Mouse (Mus musculus): ENCODE data around the gene Scap. TPM values are rescaled to one million over a fixed set of nuclear protein-coding genes. Genes with fewer than 3 reads are reported as not detected.

Gene Scap
- polyA plus RNA-seq, 1 experiment from 2014 or later: 18.2 TPM

- H3K27me3 ChIP-seq (replicated peaks): no peaks in the 10 kb centered on the region
- no peaks in the 10 kb centered on the region for H3K36me3 ChIP-seq
- H3K4me3 ChIP-seq: peak overlapping the region; percentile 78
- no peak overlapping the region for H3K27ac ChIP-seq (replicated peaks)
- peak overlapping the region; percentile 86 for H3K4me2 ChIP-seq
- no peak for ATAC-seq (ENCODE audit: extremely low read depth, insufficient number of reproducible peaks, low FRiP score, low TSS enrichment)
- H3K4me1 ChIP-seq: peaks cover 36% of the 10 kb centered on the region
- H3K9me3 ChIP-seq: no peaks in the 10 kb centered on the region
- WGBS: 12% methylated on average over 12 of the region's 12 CpGs
- peak overlapping the region; percentile 86 for H3K9ac ChIP-seq
Measured at GRCm38 (mm10) chr9:110333896-110334259, 790 bp downstream of the Scap start.

GRCm38 (mm10) chr9:110334849-110335248 lies 1.8 kb downstream of the Scap start:
- no peaks in the 10 kb centered on the region for H3K36me3 ChIP-seq
- no peak for ATAC-seq (ENCODE audit: extremely low read depth, insufficient number of reproducible peaks, low FRiP score, low TSS enrichment)
- H3K9me3 ChIP-seq: no peaks in the 10 kb centered on the region
- H3K27me3 ChIP-seq (replicated peaks): no peaks in the 10 kb centered on the region
- H3K27ac ChIP-seq (replicated peaks): no peak overlapping the region
- H3K4me1 ChIP-seq: peaks cover 27% of the 10 kb centered on the region
- no peak overlapping the region for H3K9ac ChIP-seq
- WGBS: 85% methylated on average over 8 of the region's 8 CpGs
- no peak overlapping the region for H3K4me3 ChIP-seq
- H3K4me2 ChIP-seq: no peak overlapping the region

GRCm38 (mm10) chr9:110340037-110340750 lies 7.1 kb downstream of the Scap start:
- Histone ChIP-seq H3K4me2 (no peak overlapping the region), H3K27me3 (replicated peaks) (no peaks in the 10 kb centered on the region), H3K9me3 (no peaks in the 10 kb centered on the region), H3K4me3 (no peak overlapping the region), H3K36me3 (no peaks in the 10 kb centered on the region), H3K4me1 (peaks cover 21% of the 10 kb centered on the region), H3K27ac (replicated peaks) (no peak overlapping the region), H3K9ac (no peak overlapping the region)
- WGBS: 81% methylated on average over 5 of the region's 5 CpGs
- no peak for ATAC-seq (ENCODE audit: extremely low read depth, insufficient number of reproducible peaks, low FRiP score, low TSS enrichment)

GRCm38 (mm10) chr9:110342008-110342407 lies 8.9 kb downstream of the Scap start:
- peaks cover 21% of the 10 kb centered on the region for H3K4me1 ChIP-seq
- H3K4me2 ChIP-seq: no peak overlapping the region
- ATAC-seq (ENCODE audit: extremely low read depth, insufficient number of reproducible peaks, low FRiP score, low TSS enrichment): no peak
- no peaks in the 10 kb centered on the region for H3K9me3 ChIP-seq
- WGBS: 69% methylated on average over 8 of the region's 8 CpGs
- H3K27me3 ChIP-seq (replicated peaks): no peaks in the 10 kb centered on the region
- no peak overlapping the region for H3K27ac ChIP-seq (replicated peaks)
- no peaks in the 10 kb centered on the region for H3K36me3 ChIP-seq
- H3K9ac ChIP-seq: no peak overlapping the region
- no peak overlapping the region for H3K4me3 ChIP-seq

GRCm38 (mm10) chr9:110343805-110344204 lies 10.7 kb downstream of the Scap start:
- WGBS: 67% methylated on average over 6 of the region's 6 CpGs
- Histone ChIP-seq H3K27me3 (replicated peaks) (no peaks in the 10 kb centered on the region), H3K9me3 (no peaks in the 10 kb centered on the region), H3K9ac (no peak overlapping the region), H3K4me3 (no peak overlapping the region), H3K4me2 (no peak overlapping the region), H3K4me1 (peaks cover 9% of the 10 kb centered on the region), H3K36me3 (no peaks in the 10 kb centered on the region), H3K27ac (replicated peaks) (no peak overlapping the region)
- ATAC-seq (ENCODE audit: extremely low read depth, insufficient number of reproducible peaks, low FRiP score, low TSS enrichment): no peak

- Histone ChIP-seq H3K4me2 (no peak overlapping the region), H3K27ac (replicated peaks) (no peak overlapping the region), H3K9ac (0 out of 2 replicates have a peak overlapping the region, but pooled peaks have one; percentile 8), H3K9me3 (no peaks in the 10 kb centered on the region), H3K4me1 (peaks cover 11% of the 10 kb centered on the region; the same call in 1 of the 2 replicates), H3K4me3 (no peak overlapping the region), H3K36me3 (no peaks in the 10 kb centered on the region), H3K27me3 (replicated peaks) (no peaks in the 10 kb centered on the region)
- WGBS: 75% methylated on average over 7 of the region's 7 CpGs
- no peak for ATAC-seq (ENCODE audit: extremely low read depth, insufficient number of reproducible peaks, low FRiP score, low TSS enrichment)
Measured at GRCm38 (mm10) chr9:110345057-110345739, 12.1 kb downstream of the Scap start.

- H3K9ac ChIP-seq: no peak overlapping the region
- H3K27me3 ChIP-seq (replicated peaks): no peaks in the 10 kb centered on the region
- no peaks in the 10 kb centered on the region for H3K9me3 ChIP-seq
- peaks cover 25% of the 10 kb centered on the region for H3K4me1 ChIP-seq
- no peak for ATAC-seq (ENCODE audit: extremely low read depth, insufficient number of reproducible peaks, low FRiP score, low TSS enrichment)
- no peak overlapping the region for H3K4me3 ChIP-seq
- WGBS: 52% methylated on average over 4 of the region's 4 CpGs
- peaks cover 6% of the 10 kb centered on the region; the same call in 1 of the 2 replicates for H3K36me3 ChIP-seq
- no peak overlapping the region for H3K27ac ChIP-seq (replicated peaks)
- H3K4me2 ChIP-seq: no peak overlapping the region
Measured at GRCm38 (mm10) chr9:110348899-110349298, 15.8 kb downstream of the Scap start.

- no peak overlapping the region for H3K4me3 ChIP-seq
- 86% methylated on average over 5 of the region's 5 CpGs for WGBS
- no peaks in the 10 kb centered on the region for H3K27me3 ChIP-seq (replicated peaks)
- peaks cover 15% of the 10 kb centered on the region; the same call in 1 of the 2 replicates for H3K36me3 ChIP-seq
- no peak for ATAC-seq (ENCODE audit: extremely low read depth, insufficient number of reproducible peaks, low FRiP score, low TSS enrichment)
- H3K9ac ChIP-seq: no peak overlapping the region
- H3K9me3 ChIP-seq: no peaks in the 10 kb centered on the region
- H3K4me2 ChIP-seq: no peak overlapping the region
- H3K4me1 ChIP-seq: peaks cover 27% of the 10 kb centered on the region
- H3K27ac ChIP-seq (replicated peaks): no peak overlapping the region
Measured at GRCm38 (mm10) chr9:110350188-110350587, 17.1 kb downstream of the Scap start.

GRCm38 (mm10) chr9:110350612-110351011 lies 17.5 kb downstream of the Scap start:
- WGBS: 76% methylated on average over 5 of the region's 5 CpGs
- H3K4me3 ChIP-seq: no peak overlapping the region
- H3K4me2 ChIP-seq: no peak overlapping the region

GRCm38 (mm10) chr9:110351350-110351749 lies 18.3 kb downstream of the Scap start:
- peaks cover 36% of the 10 kb centered on the region for H3K4me1 ChIP-seq
- no peak overlapping the region for H3K4me2 ChIP-seq
- H3K27ac ChIP-seq (replicated peaks): no peak overlapping the region
- no peak for ATAC-seq (ENCODE audit: extremely low read depth, insufficient number of reproducible peaks, low FRiP score, low TSS enrichment)
- 74% methylated on average over 2 of the region's 2 CpGs for whole genome bisulfite sequencing
- H3K27me3 ChIP-seq (replicated peaks): no peaks in the 10 kb centered on the region
- H3K4me3 ChIP-seq: no peak overlapping the region
- no peaks in the 10 kb centered on the region for H3K9me3 ChIP-seq
- peaks cover 15% of the 10 kb centered on the region; the same call in 1 of the 2 replicates for H3K36me3 ChIP-seq
- no peak overlapping the region for H3K9ac ChIP-seq

More at GRCm38 (mm10) chr9:110350612-110351011, 17.5 kb downstream of the Scap start:
- H3K9ac ChIP-seq: no peak overlapping the region
- peaks cover 15% of the 10 kb centered on the region; the same call in 1 of the 2 replicates for H3K36me3 ChIP-seq
- H3K27me3 ChIP-seq (replicated peaks): no peaks in the 10 kb centered on the region
- peaks cover 31% of the 10 kb centered on the region for H3K4me1 ChIP-seq
- no peaks in the 10 kb centered on the region for H3K9me3 ChIP-seq
- no peak overlapping the region for H3K27ac ChIP-seq (replicated peaks)
- no peak for ATAC-seq (ENCODE audit: extremely low read depth, insufficient number of reproducible peaks, low FRiP score, low TSS enrichment)

- Histone ChIP-seq H3K4me1 (peaks cover 36% of the 10 kb centered on the region), H3K27me3 (replicated peaks) (no peaks in the 10 kb centered on the region), H3K9me3 (no peaks in the 10 kb centered on the region), H3K4me3 (no peak overlapping the region), H3K4me2 (no peak overlapping the region), H3K9ac (no peak overlapping the region; the same call in 1 of the 2 replicates), H3K36me3 (peaks cover 15% of the 10 kb centered on the region; the same call in 1 of the 2 replicates), H3K27ac (replicated peaks) (no peak overlapping the region)
- no peak for ATAC-seq (ENCODE audit: extremely low read depth, insufficient number of reproducible peaks, low FRiP score, low TSS enrichment)
- WGBS: 68% methylated on average over 8 of the region's 8 CpGs
Measured at GRCm38 (mm10) chr9:110351932-110352632, 19.0 kb downstream of the Scap start.

All from heart, embryonic 13.5 days (tissue).